Mouse (Mus musculus) layer of hippocampus, adult 6 months (tissue): ENCODE results near the gene Gm42517. TPM values are rescaled to one million over a fixed set of nuclear protein-coding genes. Genes with fewer than 3 reads are reported as not detected.

Experiments used
- long read RNA-seq, 2 experiments: library from polyadenylated mRNA; unstranded; transcript quantifications; one replicate each; pipeline ENCODE4 v2.0.0; 2019 to 2020
- polyA plus RNA-seq: library from polyadenylated mRNA; unstranded; fragments of <200 nt; fragmentation: Nextera tagmentation; gene quantifications from 2 replicates; pipeline ENCODE4 v1.2.3, GENCODE M21; 2021

Gm42517 gene
- 5.2 and 7.0 TPM in 2 replicates for polyA plus RNA-seq
- long read RNA-seq, experiment 1, transcript Gm42517-201 (1 exons, 1,850 nt), result major isoform, 5 of 5 reads
- long read RNA-seq, experiment 1, partial matches to known transcripts, result 0 of 5 reads
- long read RNA-seq, experiment 1, other reads (novel, unspliced or antisense), result 0 of 5 reads
- long read RNA-seq, experiment 2, transcript Gm42517-201 (1 exons, 1,850 nt), result major isoform, 52 of 52 reads
- long read RNA-seq, experiment 2, partial matches to known transcripts, result 0 of 52 reads
- long read RNA-seq, experiment 2, other reads (novel, unspliced or antisense), result 0 of 52 reads

DNA sequence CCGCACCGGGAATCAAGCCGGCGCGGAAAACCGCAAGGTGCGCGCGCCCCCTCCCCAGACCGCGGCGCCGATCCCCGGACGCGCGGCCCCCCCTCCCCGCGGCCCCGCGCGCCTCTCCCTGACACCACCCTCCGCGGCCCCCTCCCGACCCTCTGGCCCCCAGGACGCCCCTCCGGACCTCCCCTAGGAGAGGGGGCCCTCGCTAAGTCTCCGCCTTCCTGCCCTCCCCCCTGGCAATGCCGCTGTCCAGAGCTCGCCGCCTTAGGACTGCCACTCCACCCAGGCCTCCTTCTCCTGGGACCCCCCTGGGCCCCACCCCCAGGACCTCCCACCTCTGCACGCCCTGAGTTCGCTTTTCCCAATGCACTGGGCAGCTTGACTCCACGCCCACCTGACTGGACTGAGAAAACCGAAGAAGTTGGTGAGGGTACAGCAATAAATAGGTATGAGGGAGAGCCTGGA lies at the start of gene Gm42517:
Gene Gm42517 (minus strand): TSS at position 52 of the 462 bp plus-strand sequence.

DNA sequence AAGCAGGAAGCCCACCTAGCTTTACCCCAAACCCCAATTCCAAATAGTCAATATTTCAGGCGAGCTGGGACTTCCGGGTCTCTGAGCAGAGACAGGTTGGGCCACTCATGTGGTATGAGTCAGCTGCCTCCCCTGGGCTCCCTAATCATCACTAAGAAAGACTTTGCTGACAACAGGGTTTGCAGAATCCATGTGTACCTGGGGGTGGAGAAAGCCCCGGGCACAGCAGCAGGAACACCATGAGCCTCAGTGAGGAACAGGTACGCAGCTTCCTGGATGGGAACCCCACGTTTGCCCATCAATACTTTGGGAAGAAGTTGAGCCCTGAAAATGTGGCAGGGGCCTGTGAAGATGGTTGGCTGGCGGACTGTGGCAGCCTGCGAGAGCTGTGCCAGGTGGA lies 20.5 kb upstream of the Gm42517 start, which contains the start of gene Pde6b:
Gene Pde6b (plus strand): TSS at position 191 of the 400 bp plus-strand sequence.

Other genes with a start within 250 kb of the Gm42517 start
- gene Tmed5, start 235.3 kb downstream of the Gm42517 start, polyA plus RNA-seq, result 43.4 and 47.0 TPM in 2 replicates
- gene Ccdc18, start 235.0 kb downstream of the Gm42517 start, polyA plus RNA-seq, result 0.68 and 0.95 TPM in 2 replicates
- gene Dr1, start 99.0 kb downstream of the Gm42517 start, polyA plus RNA-seq, result 25.0 and 25.1 TPM in 2 replicates
- 3.5 and 4.3 TPM in 2 replicates for gene Pigg, start 55.3 kb downstream of the Gm42517 start, polyA plus RNA-seq
- gene Pde6b, start 20.5 kb upstream of the Gm42517 start, polyA plus RNA-seq, result 0.06 and 0.11 TPM in 2 replicates
- 1,933 and 2,052 TPM in 2 replicates for gene Atp5k, start 66.5 kb upstream of the Gm42517 start, polyA plus RNA-seq
- 0.26 and 0.29 TPM in 2 replicates for gene Mfsd7a, start 81.0 kb upstream of the Gm42517 start, polyA plus RNA-seq
- gene Pcgf3, start 93.3 kb upstream of the Gm42517 start, polyA plus RNA-seq, result 6.0 and 13.0 TPM in 2 replicates
- gene Cplx1, start 182.1 kb upstream of the Gm42517 start, polyA plus RNA-seq, result 194 and 237 TPM in 2 replicates